Mouse (Mus musculus): Measurements from ENCODE around the gene Camk2g. TPM values are rescaled to one million over a fixed set of nuclear protein-coding genes. Genes with fewer than 3 reads are reported as not detected.

Gene Camk2g
- total RNA-seq, 2 experiments from 2014 or later, result 187 to 199 TPM

DNA sequence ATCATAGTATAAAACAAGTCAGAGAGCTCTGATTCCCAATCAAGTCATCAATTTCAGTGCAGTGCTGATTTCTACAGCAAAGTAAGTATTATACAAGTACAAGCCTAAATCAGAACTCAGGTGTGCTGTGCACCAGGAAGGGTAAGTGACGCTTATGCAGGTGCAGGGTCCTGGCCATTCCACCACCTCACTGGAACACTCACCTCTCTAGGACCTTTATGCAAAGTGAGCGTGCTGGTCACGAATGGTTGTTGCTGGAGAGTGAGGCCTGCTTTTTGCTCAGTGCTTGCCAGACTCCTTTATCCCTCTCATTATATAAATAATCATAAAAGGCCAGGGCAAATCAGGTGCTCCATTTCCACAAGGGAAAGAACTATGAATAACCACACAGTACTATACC lies 93.5 kb downstream of the Camk2g start:
- DNase-seq, result no peak

DNA sequence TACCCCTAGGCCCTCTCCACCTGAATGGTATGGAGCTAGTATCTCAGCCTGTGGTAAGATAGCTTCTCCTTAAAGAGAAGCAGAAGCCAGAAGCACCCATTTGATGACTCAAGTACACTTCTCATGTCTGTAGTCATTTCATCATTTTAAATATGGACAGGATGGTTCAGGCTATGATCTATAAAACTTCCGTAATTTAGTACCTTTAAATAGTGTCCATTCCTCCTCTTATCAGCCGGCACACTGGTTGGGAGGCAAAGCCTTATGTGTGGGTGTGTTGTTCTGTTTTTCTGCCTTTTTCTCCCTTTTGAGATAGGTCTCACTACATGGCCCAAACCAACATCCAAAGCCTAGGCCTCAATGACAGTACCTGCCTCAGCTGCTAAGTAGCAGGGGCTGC lies 95.4 kb downstream of the Camk2g start:
- no peak for DNase-seq

- DNase-seq, result peak; percentile 42 to 58
These were observed 96.9 kb downstream of the Camk2g start for GRCm38 (mm10) chr14:20696986-20697385.

DNA sequence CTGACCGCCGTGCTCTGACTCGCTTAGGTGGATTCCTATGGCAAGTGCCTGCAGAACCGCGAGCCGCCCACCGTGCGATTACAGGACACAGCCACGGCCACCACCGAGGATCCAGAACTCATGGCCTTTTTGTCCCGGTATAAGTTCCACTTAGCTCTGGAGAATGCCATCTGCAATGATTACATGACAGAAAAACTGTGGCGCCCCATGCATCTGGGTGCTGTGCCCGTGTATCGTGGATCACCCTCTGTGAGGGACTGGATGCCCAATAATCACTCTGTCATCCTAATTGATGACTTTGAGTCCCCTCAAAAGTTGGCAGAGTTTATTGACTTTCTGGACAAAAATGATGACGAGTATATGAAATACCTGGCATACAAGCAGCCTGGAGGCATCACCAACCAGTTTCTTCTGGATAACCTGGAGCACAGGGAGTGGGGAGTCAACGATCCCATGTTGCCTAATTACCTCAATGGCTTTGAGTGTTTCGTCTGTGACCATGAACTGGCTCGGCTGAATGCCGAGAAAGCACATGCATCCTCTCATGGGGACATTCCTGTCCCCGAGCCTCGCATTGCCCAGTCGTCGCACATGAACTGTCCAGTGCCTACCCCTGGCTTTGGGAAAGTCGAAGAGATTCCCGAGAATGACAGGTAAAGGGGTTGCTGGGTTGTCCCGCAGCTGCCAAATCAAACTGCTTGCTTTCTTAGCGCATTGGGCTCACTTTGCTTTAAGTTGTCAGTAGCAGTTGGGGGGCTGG lies 97.9 kb downstream of the Camk2g start:
- peak in 1 of 2 experiments; percentile 27 for DNase-seq

- peak; percentile 80 to 86 for DNase-seq
These were observed 98.8 kb downstream of the Camk2g start, which contains the start of gene Fut11 for GRCm38 (mm10) chr14:20694884-20695760. Gene Fut11 (plus strand): TSS chr14:20694968.

DNA sequence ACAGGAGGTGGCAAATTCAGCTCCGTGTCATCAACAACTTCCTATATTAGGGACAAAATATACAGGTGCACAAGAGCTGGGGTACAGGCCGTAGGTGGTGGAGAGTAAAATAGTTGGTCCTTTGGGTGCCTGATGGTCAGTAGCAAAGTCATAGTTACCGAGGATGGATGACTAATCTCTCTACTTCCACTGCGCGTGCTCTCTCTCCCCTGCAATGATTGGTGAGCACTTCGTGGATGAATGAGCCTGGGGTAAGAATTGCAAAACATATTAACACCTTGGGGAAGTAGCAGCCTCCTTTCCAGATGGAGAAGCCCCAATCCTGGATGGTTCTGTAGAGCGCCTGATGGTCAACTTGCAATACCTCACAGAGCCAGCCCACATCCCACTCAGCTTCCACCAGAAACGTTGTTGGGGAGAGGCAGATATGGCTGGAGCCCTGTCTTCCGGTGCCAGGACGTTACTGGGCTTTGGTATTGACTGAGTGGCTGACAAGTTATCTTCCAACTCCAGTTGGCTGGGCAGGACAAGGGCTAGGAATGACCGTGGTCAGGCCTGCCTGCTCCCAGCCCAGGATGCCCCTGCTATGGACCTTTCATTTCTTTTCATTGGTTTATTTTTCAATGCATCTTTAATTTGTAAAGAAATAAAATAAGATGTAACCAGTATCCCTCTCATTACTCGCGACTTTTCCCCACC lies 99.6 kb downstream of the Camk2g start:
- DNase-seq, result no peak

GRCm38 (mm10) chr14:20693589-20694101 lies 100.2 kb downstream of the Camk2g start:
- DNase-seq, result no peak

- DNase-seq, result no peak
These were observed 102.1 kb downstream of the Camk2g start for GRCm38 (mm10) chr14:20691772-20692171.

DNA sequence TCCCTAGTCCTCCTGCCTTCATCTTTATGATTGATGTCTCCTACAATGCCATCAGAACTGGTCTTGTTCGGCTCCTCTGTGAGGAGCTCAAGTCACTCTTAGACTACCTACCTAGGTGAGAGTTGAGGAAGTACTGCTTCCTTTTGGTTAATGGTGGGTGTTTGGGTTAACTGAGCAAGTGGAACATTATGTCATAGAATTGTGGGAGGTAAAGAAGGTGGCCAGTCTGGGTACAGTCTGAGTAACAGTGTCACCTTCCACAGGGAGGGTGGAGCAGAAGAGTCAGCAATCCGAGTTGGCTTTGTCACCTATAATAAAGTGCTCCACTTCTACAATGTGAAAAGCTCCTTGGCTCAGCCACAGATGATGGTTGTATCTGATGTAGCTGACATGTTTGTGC lies 104.9 kb downstream of the Camk2g start:
- no peak for DNase-seq

GRCm38 (mm10) chr14:20686576-20686975 lies 107.3 kb downstream of the Camk2g start:
- DNase-seq, result no peak

Small RNA genes within 50 kb of the gene (microRNA-seq; reads per million reads assigned to microRNA genes)
- 0.30 to 0.85 reads per million in 2 experiments for gene Mir6946

Other genes starting within 250 kb of the Camk2g start
- gene Ppp3cb, start 247.5 kb downstream of the Camk2g start, total RNA-seq (2021), result 100 to 1,000 TPM; 306 to 322 TPM
- gene Usp54, start 153.0 kb downstream of the Camk2g start, total RNA-seq (2021), result 10 to 100 TPM; 49.1 to 57.8 TPM
- not detected for gene Myoz1, start 137.5 kb downstream of the Camk2g start, total RNA-seq (2021)
- gene Synpo2l, start 125.7 kb downstream of the Camk2g start, total RNA-seq (2021), result under 1 TPM; 0.15 TPM
- gene Sec24c, start 119.8 kb downstream of the Camk2g start, total RNA-seq (2021), result 100 to 1,000 TPM; 116 to 125 TPM
- 10 to 100 TPM; 15.1 to 16.4 TPM for gene Fut11, start 99.1 kb downstream of the Camk2g start, total RNA-seq (2021)
- 10 to 100 TPM; 48.8 to 50.0 TPM for gene Chchd1, start 91.1 kb downstream of the Camk2g start, total RNA-seq (2021)
- gene Zswim8, start 86.5 kb downstream of the Camk2g start, total RNA-seq (2021), result 100 to 1,000 TPM; 154 to 187 TPM
- gene Ndst2, start 59.5 kb downstream of the Camk2g start, total RNA-seq (2021), result 10 to 100 TPM; 16.5 to 16.9 TPM
- 1 to 10 TPM; 4.2 to 4.3 TPM for gene Plau, start 42.6 kb upstream of the Camk2g start, total RNA-seq (2021)
- 10 to 100 TPM; 30.5 to 36.1 TPM for gene Vcl, start 135.3 kb upstream of the Camk2g start, total RNA-seq (2021)

All from layer of hippocampus, postnatal 36 days (tissue).